Comparison of ENCODE assay signal across 10 mouse cellular contexts in the genomic region with DNA sequence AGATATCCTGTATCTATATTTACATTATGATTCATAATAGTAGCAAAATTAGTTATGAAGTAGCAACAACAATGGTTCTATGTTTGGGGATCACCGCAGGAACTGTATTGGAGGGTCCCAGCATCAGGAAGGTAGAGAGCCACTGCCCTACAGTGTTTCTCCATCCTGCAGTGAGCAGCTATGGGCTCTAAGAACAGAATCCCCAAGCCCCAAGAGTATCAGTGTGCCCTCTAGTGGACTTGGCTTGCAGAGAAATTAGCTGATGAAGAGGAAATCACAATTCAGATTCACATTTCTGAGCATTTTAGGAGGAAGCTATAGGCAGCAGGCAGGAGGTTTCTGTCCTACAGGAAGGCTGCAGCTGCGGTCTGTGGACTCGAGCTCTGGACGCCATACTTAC.
DNase-seq lines count a peak whose midpoint lies in the region; TF ChIP-seq lines count a peak whose summit lies in the region.
"Had no signal": no experiment of that assay in that cellular context is flagged by ENCODE, and none has a peak within 500 bp of the region (broad histone marks: within the 10 kb centered on the region; RNA-seq: fewer than 3 reads in every experiment).

No protein-coding gene starts in this region.

- peak; percentile 10; the same call in 1 of the 2 replicates for TF ChIP-seq CTCF in cerebellum, adult 2 months (IDR thresholded peaks at IDR 0.05; ENCODE audit: borderline replicate concordance, insufficient read depth, low read depth, low read length)

- H3K4me3 ChIP-seq in cerebellum, adult 2 months (replicated peaks; ENCODE audit: insufficient read depth, low read depth, low read length): no peak overlapping the region
- H3K4me3 ChIP-seq: heart, embryonic 13.5 days; lung, embryonic 15.5 days had no signal

- H3K27ac ChIP-seq in cerebellum, adult 2 months (ENCODE audit: insufficient read depth, low read length): no peak overlapping the region
- H3K27ac ChIP-seq: heart, embryonic 13.5 days; lung, embryonic 15.5 days had no signal

- no peak for DNase-seq in cerebellum, adult 2 months
- DNase-seq in cerebellum, adult 11 months: no peak
- DNase-seq in left cerebral cortex, postnatal 4 days: peak; percentile 17
- DNase-seq in left cerebral cortex, adult 8-10 months (ENCODE audit: low spot score in 2 of 2): no peak
- DNase-seq in R1 (ENCODE audit: low read depth, low spot score): peak; percentile 44
- peak; percentile 26 for DNase-seq in kidney, postnatal 14 days
- DNase-seq in thymus, postnatal 36 days: peak; percentile 28 to 29
- no peak for DNase-seq in cerebellum, adult 18-20 months

- WGBS in cerebellum, adult 2 months: 96% methylated on average over 4 of the region's 4 CpGs

- intact Hi-C loops in left cerebral cortex, postnatal 4 days (cut with DNase I): loop anchor here (5.0 to 10.0 kb wide), 2 partner anchors 71 to 179 kb away; no protein-coding TSS in a partner anchor

- no peaks in the 10 kb centered on the region for H3K4me1 ChIP-seq in cerebellum, adult 2 months (ENCODE audit: control insufficient read depth, insufficient read depth, low read length)
- H3K4me1 ChIP-seq: heart, embryonic 13.5 days; lung, embryonic 15.5 days had no signal

- TF ChIP-seq POLR2A in cerebellum, adult 2 months (IDR thresholded peaks at IDR 0.05; ENCODE audit: borderline replicate concordance, insufficient read depth, low read length): no peak

- H3K27me3 ChIP-seq in cerebellum, adult 2 months (ENCODE audit: control insufficient read depth, insufficient read depth, low read length): no peaks in the 10 kb centered on the region
- H3K27me3 ChIP-seq: heart, embryonic 13.5 days; lung, embryonic 15.5 days had no signal

Comparison
In these comparisons a context has a peak if more than half of its experiments do, and no peak if none do; other contexts are left out.
1. DNase-seq: peak in left cerebral cortex, postnatal 4 days (single experiment), R1 (single experiment), kidney, postnatal 14 days (single experiment) and thymus, postnatal 36 days (2 of 2); none in cerebellum, adult 2 months (0 of 2), cerebellum, adult 11 months (single experiment), left cerebral cortex, adult 8-10 months (0 of 2) and cerebellum, adult 18-20 months (0 of 2).